Mouse (Mus musculus) mesoderm, embryonic 11.5 days (tissue): ENCODE measurements at regions not wholly inside any gene's neighbourhood (a gene's known extent, or its start where the extent isn't known, plus 50 kb on each side); places are given as distances from the start of the nearest gene placed in this dataset.

Experiments used
- DNase-seq: peaks from one replicate; pipeline ENCODE4 v3.0.0-alpha.2; 2012; ENCODE audit warnings: low read depth, low spot score

DNA sequence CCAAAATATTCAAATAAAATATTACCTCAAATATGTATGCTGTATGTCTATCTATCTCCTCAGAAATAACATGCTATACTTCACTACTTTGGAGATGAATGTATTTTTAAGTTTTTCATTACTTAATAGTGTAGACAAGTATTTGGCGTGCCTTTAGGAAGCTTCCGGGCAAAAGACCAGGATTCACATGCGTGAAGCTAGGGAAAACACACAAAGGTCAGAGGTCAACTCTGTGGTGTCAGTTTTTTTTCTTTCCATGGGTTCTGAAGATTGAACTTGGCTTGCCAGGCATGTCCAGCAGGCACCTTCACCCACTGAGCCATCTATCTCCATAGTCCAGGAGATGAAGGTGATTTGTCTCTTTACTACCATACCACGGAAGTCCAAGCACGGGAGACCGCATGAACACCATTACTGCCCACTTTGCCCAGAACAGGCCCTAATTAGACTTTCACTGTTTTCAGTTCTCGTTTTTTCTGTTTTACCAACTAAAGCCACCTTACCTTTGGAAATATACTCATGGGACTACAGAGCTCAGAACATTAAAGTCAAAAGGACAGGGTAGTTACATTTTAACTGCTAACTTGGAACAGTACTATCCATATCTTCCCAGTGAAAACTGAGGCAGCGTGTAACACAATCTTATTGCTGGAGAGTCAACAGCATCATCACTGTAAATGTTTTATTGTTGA is 76.9 kb upstream of the Ak4 start:
- DNase-seq, result no peak

DNA sequence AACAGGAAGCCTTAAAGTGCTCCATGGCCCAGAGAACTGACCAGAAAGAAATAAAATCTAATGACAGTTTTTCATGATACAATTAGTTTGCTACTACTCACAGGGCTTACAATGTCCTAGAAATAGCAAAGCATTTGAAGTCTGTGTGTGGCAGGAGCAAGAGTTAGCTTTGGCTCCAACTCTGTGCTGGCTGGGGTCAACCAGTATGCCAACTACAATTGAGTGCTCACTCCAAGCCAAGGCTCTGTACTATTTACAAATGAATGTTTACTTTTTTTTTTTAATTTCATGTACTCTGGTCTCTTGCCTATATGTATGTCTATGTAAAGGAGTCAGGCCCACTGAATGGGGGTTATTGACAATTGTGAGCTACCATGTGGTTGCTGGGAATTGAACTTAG is 75.7 kb upstream of the Jak1 start:
- DNase-seq, result no peak

DNA sequence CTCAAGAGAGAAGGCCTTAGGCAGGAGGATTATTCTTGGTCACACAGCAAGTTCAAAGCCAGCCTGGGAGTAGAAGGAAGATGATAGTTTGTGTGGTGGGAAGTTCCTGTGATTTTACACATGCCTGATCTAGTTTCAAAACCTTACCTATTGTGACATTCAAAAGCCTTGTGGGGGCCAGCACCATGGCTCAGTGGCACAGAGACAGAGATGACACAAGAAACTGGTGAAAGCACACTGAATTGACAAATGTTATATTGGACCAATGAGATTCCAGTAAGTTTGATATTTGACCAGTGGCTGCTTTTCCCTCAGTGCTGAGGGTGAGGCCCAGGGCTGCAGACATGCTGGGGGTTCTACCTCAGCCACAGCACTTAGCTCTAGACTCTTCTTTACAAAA is 73.1 kb upstream of the Jak1 start:
- DNase-seq, result no peak

DNA sequence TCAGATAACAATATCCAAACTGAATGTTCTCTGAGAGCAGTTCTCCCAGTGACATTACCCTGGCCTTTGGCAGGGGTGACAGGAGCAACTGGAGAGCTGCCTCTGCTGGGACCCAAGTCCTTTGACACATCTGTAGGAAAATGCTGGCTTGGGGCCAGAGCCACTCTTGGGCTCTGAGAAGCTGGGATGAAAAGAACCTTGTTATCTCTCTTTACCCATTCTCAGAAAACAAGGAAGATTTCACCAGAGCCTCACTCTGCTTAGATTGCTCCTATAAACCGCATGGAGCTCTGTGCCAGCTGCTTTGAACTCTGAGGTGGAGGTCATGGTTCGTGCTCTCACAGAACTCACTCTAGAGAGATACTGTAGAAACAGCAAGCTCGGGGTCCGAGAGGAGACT is 71.7 kb upstream of the Jak1 start:
- no peak for DNase-seq

DNA sequence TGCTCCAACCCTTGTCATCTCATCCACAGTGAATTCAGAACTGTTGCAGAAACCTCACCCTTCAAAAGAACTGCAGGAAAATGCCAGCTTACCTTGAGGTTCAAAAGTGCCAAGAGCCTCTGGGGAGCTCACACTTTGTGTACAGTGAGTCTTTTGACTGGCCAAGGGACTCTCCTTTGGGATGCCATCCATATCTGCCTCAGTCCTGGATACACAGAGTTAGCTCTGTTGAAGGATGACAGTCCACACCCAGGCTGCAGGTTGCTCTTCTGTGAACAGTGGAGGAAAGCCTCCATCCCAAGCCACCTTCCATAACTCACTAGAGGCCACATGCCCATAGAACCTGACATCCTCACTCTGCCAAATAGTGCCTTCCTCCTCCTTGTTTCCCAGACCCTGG is 71.3 kb upstream of the Jak1 start:
- DNase-seq, result no peak

DNA sequence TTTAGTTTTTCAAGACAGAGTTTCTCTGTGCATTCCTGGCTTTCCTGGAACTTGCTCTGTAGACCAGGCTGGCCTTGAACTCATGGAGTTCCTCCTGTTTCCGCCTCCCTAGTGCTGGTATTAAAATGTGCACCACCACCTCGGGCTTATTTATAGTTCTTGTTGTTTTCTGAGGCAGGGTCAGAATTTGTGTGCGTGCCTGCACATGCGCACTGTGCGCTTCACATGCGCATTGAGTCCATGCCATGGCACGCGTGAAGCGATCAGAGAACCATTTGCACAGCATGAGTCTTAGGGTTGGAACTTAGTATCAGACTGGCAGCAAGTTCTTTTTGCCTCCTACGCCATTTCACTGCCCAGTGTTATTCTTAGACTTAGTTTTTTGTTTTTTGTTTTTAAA is 68.8 kb upstream of the Jak1 start:
- DNase-seq, result no peak

DNA sequence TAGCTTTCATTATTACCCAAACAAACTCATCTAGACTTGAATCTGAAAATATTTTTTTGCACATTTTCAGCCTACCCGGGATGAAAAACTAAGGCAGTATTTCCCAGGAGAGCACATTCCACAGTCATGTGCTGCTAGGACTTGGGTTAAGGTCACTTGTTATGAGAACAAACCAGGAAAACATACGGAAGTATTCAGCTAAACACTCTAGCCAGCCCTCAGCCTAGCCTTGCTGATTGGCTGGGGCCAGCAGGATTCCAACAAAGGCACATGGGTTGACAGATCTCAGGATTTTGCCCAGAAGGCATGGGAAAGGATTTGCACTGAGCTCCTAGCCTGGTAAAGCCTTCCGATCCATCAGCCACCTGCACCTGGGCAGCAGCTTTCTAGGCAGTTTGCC is 68.0 kb upstream of the Jak1 start:
- DNase-seq, result no peak

DNA sequence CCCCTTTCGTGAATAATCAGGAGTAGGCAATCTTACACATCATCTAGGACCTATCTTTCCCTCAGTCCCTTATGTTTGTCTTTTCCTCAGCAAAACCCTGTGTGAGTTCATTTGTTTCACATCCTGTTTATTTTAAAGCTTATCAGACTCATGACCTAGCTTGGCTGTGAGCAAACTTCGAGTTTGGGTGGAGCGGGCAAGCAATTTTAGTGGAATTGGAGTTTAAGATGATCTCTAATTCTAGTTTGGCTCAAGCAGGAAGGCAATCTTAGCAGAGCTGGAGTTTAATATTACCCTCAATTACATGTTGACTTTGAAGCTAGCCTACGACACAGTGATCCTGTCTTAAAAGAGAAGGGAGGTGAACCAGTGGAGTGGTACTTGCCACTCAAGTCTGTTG is 66.1 kb upstream of the Jak1 start:
- no peak for DNase-seq

DNA sequence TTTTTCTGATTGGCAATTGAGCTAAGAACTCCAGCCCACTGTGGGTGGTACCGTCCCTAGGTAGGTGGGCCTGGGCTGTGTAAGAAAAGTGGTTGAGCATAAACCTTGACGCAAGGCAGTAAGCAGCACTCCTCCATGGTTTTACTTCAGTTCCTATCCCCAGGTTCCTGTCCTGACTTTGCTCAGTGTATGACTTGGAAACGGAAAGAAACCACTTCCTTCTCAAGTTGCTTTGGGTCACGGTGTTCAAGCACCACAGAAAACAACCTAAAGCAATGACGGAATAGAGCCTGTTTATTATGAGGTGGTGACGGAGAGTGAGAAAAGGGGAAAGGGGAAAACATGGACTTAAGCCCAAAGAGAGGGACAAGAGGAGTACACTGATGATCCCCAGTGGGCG is 64.0 kb upstream of the Jak1 start:
- no peak for DNase-seq

DNA sequence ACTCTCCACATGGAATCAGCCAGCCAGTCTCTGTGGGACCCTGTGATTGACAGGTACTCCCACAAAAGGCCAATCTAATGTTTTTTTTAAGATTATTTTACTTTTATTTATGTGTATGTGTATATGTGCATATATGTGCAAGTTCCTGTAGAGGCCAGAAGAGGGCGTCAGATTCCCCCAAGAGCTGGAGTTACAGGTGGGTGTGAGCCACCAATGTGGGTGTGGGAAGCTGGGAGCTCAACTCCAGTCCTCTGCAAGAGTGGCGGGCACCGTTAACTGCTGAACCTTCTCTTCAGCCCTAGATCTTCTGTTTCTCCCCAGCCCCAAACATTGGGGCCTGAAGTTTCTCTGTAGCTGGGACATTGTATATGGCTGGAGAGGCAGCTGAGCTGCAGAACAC is 61.0 kb upstream of the Jak1 start:
- DNase-seq, result no peak

DNA sequence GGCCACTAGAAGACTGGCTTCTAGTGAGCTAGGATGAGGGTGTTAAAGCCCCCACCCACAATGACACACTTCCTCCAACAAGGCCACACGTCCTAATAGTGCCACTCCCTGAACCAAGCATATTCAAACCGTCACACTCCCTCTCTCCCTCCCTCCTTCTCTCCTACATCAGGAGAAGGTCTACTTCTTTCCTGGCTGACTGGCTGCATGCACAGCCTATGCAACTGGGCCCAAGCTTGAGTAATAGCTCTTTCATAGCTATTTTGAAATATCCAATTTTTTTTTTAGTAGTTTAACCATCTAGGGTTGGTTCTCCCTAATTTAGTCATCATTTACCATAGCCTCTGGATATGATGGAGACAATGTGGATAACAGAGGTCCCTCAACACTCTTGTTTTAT is 56.6 kb upstream of the Jak1 start:
- DNase-seq, result no peak

DNA sequence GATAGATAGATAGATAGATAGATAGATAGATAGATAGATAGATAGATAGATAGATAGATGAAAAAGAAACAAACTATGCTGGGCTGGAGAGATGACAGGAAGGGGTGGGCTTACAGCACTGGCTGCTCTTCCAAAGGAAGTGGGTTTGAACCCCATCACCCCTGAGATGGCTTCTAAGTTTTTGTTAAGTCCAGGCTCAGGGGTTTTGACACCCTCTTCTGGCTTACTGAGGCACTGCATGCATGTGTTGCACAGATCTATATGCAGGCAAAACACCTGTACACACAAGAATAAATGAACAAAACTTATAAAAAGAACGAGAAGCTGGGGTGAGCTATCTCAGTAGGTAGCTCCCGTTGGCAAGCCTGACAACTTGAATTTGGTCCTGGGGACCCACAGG is 55.5 kb upstream of the Jak1 start:
- DNase-seq, result no peak

DNA sequence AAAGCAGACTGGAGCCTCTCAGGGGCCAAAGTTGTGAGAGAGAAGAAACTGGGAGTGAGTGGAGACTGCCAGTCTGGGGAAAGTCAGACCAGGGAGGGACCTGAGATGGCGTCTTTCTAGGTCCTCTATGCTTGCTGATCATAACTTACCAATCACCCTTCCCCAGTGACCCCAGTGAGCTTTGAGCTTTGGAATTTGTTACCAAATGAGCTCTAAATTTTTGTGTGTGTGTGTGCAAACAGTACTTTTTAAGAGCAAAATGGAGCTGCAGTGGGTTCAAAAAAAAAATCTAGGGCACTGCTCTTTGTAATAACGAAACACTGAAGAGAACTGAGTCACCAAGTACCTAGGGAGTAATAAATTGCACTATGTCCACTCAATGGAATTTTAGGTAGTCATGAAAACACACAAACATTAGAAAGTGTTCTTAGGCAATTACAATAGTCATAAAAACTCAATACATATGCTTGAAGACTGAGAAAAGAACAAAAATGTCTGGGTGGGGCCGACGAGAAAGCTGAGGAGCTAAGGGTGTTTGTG is 54.7 kb upstream of the Jak1 start:
- DNase-seq, result no peak

DNA sequence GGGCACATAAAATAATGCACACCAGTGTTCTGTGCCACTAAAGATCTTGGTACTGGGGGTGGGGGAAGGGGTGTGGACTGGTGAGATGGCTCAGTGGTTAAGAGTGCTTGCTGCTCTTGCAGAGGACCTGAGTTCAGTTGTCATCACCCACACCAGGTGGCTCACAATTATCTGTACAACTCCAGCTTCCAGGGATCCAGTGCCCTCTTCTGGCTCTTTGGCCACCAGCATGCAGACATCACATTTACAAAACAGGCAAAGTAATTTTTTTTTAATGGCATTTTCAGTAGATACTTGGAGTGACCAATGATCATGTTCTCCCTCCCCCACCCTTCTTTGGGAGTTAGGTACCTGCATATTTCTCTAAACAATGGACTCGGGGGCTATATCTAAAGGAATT is 53.8 kb upstream of the Jak1 start:
- no peak for DNase-seq

DNA sequence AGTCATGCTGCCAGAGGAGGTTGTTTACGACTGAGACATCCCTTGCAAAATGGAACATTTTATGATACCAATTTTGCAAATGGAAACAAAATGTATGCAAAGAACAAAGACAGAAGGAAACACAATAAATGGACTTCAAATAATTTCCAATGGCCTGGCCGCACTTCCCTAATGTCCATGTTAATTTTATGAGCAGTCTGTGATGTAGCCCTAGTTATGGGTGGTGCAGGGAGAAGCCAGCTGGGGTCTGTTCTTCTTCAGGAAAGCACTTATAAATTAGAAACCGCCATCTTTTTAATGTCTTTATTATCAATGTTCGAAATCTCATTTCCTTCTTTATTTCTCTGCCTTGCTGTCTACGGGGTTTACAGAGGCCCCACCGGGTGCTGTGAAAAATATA is 51.0 kb upstream of the Jak1 start:
- no peak for DNase-seq
